Mouse (Mus musculus) cortical plate, adult 2 months (tissue): ENCODE measurements at regions not wholly inside any gene's neighbourhood (a gene's known extent, or its start where the extent isn't known, plus 50 kb on each side); places are given as distances from the start of the nearest gene placed in this dataset.

ENCODE experiments used
- CTCF ChIP-seq: fragments of 200-500 bp; IDR thresholded peaks from 2 replicates; pipeline ENCODE4 v1.5.1; 2011; ENCODE audit warnings: mild to moderate bottlenecking, control low read depth, low read length; ENCODE audit not compliant: insufficient read depth; ENCODE audit errors: extremely low read depth
- POLR2A ChIP-seq: fragments of 200-500 bp; IDR thresholded peaks from 2 replicates; pipeline ENCODE4 v1.6.1; 2011; ENCODE audit warnings: mild to moderate bottlenecking, low read length, control low read depth; ENCODE audit not compliant: insufficient read depth; ENCODE audit errors: extremely low read depth

DNA sequence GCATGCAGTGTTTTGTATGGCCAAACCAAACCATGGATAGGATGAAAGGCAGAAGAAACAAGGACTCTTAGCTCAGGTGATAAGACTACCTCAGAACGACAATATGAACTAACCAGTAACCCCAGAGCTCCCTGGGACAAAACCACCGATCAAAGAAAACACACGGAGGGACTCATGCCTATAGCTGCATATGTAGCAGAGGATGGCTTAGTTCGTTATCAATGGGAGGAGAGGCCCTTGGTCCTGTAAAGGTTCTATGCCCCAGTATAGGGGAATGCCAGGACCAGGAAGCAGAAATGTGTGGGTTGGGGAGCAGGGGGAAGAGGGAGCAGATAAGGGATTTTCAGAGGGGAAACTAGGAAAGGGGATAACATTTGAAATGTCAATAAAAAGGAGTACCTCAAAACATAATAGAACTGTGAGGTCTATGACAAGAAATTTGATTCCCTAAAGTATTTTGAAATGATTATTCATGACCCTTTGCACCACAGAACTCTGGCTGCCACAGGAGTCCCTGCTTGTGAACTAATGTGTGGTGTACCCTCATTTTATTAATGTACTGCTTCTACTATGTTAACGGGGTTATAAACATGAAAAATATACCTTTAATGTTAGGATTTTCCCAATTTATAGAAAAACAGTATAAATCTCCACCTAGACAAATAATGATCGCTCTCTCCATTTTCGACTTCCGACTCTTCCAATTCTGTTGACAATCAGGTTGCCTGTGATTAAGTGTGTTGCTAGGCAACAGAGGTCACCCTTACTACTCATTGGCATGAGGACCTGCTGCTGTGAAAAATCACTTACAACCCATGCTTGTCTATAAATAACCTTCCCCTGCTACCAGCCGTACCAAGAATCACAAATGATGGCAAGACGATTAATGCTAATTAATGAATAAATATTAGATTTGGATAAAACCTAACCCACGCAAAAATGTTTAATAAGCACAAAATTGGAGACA is 833.0 kb downstream of the Rfpl4b start:
- TF ChIP-seq CTCF (no peak), POLR2A (no peak)
